Mouse (Mus musculus) neural tube, embryonic 11.5 days (tissue): ENCODE measurements around the gene Mcpt9. TPM values are rescaled to one million over a fixed set of nuclear protein-coding genes. Genes with fewer than 3 reads are reported as not detected.
"Not testable (repeated sequence)": the region's sequence is repeated elsewhere in the genome, so short reads cannot be mapped to it uniquely, and the experiment has no call there.

Source experiments
- ATAC-seq: fragments of 200-750 bp; cut with Nextera tagmentation; 2 replicates; pipeline ENCODE4 v1.8.0; 2017; ENCODE audit warnings: moderate number of reproducible peaks, mild to moderate bottlenecking, moderate TSS enrichment, moderate library complexity; ENCODE audit not compliant: insufficient read depth, low FRiP score, low TSS enrichment
- DNase-seq: peaks from one replicate; pipeline ENCODE4 v3.0.0-alpha.2; 2015; ENCODE audit warnings: low spot score
- H3K27ac ChIP-seq: fragments of 300-500 bp; sonication (generic); 2 replicates; pipeline ENCODE4 v1.5.1; 2014; ENCODE audit warnings: low read depth, mild to moderate bottlenecking, low read length
- H3K27me3 ChIP-seq: fragments of 300-500 bp; sonication (generic); 2 replicates; pipeline ENCODE4 v1.6.1; 2014; ENCODE audit warnings: mild to moderate bottlenecking, low read length, mixed read lengths; ENCODE audit not compliant: control insufficient read depth, insufficient read depth
- H3K36me3 ChIP-seq: fragments of 300-500 bp; sonication (generic); 2 replicates; pipeline ENCODE4 v1.6.1; 2014; ENCODE audit warnings: mild to moderate bottlenecking, low read length, moderate library complexity, mixed read lengths; ENCODE audit not compliant: control insufficient read depth, insufficient read depth
- H3K4me1 ChIP-seq: fragments of 300-500 bp; sonication (generic); 2 replicates; pipeline ENCODE4 v1.6.1; 2014; ENCODE audit warnings: low read length, mixed read lengths; ENCODE audit not compliant: control insufficient read depth, insufficient read depth
- H3K4me2 ChIP-seq: fragments of 300-500 bp; sonication (generic); 2 replicates; pipeline ENCODE4 v1.6.1; 2014; ENCODE audit warnings: low read depth, mild to moderate bottlenecking, moderate library complexity
- H3K4me3 ChIP-seq: fragments of 300-500 bp; sonication (generic); 2 replicates; pipeline ENCODE4 v1.5.1; 2014; ENCODE audit warnings: low read depth, low read length
- H3K9ac ChIP-seq: fragments of 300-500 bp; sonication (generic); 2 replicates; pipeline ENCODE4 v1.6.1; 2014; ENCODE audit warnings: mild to moderate bottlenecking, low read length
- H3K9me3 ChIP-seq: fragments of 300-500 bp; sonication (generic); 2 replicates; pipeline ENCODE4 v1.6.1; 2016; ENCODE audit warnings: low read length; ENCODE audit not compliant: control insufficient read depth
- WGBS: fragments of 180-500 bp; shearing (Covaris S2); extraction: QIAGEN DNeasy Blood & Tissue Kit; methylation state at CpG from one replicate; pipeline ENCODE4 v1.1.7; 2014; 5-methylcytosine and 5-hydroxymethylcytosine counted together
- polyA plus RNA-seq: library from polyadenylated mRNA; unstranded; fragments of >200 nt; fragmentation: Nextera tagmentation; extraction: Ambion mirVana; gene quantifications from 2 replicates; pipeline ENCODE4 v1.2.1, GENCODE M21; 2014

Mcpt9 gene
- polyA plus RNA-seq: not detected in 2 replicates

DNA sequence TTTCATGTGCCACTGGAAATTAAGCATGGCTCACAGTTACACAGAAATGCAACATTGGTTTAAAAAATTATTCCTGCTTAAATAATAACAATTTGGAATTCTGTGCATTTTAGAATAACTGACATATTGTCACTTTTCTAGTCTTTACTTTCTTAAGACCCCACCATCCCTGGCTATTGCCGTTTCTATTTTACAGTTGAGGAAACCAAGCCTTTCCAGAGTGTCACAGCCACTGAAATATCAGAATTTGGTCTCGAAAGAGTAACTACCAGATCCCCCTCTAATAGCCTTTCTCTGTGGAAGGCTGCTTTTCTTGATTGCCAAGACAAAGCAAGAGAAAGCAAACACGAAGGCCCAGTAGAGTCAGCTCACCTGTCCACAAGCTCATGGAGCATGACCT is at the start of gene Mcpt9:
Gene Mcpt9 (minus strand): TSS at position 101 of the 400 bp plus-strand sequence.
- H3K4me2 ChIP-seq, H3K9ac ChIP-seq, H3K4me3 ChIP-seq, H3K27me3 ChIP-seq, DNase-seq, H3K9me3 ChIP-seq, H3K4me1 ChIP-seq, ATAC-seq, H3K36me3 ChIP-seq, H3K27ac ChIP-seq: not testable (repeated sequence)
- WGBS: 76% methylated on average over 2 of the region's 3 CpGs

DNA sequence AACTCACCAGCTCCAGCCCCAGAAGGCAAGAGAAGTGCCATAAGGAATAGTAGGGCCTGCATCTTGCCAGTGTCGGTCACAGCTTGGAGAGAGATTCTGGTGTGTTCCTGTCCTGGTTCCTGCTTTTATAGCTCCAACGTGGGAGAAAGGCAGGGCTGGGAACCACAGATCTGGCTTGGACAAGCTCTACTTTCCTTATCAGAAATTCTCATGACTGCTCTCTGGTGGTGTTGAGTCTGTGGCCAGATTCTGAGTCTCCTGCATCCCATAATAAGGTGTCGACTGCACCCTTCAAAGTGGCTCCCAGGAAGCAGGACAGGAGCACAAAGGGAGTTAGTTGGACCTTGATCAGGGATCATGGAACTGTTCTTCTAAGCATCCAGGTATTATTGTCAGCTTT is 31.9 kb upstream of the Mcpt9 start, which contains the start of gene Mcpt4:
Gene Mcpt4 (minus strand): TSS at position 101 of the 400 bp plus-strand sequence.
- not testable (repeated sequence) for ATAC-seq, H3K4me3 ChIP-seq, H3K27ac ChIP-seq, H3K9me3 ChIP-seq, DNase-seq, H3K36me3 ChIP-seq, H3K9ac ChIP-seq, H3K4me2 ChIP-seq, H3K4me1 ChIP-seq, H3K27me3 ChIP-seq
- WGBS: 81% methylated on average over 3 of the region's 3 CpGs

GRCm38 (mm10) chr14:56057722-56058121 is 27.4 kb upstream of the Mcpt9 start:
- DNase-seq: no peak
- H3K36me3 ChIP-seq: no peaks in the 10 kb centered on the region
- no peak for ATAC-seq
- no peak overlapping the region for H3K27ac ChIP-seq
- H3K4me3 ChIP-seq: no peak overlapping the region
- 86% methylated on average over 4 of the region's 4 CpGs for WGBS
- no peaks in the 10 kb centered on the region for H3K9me3 ChIP-seq
- no peak overlapping the region for H3K4me2 ChIP-seq
- H3K27me3 ChIP-seq: no peaks in the 10 kb centered on the region
- no peaks in the 10 kb centered on the region for H3K4me1 ChIP-seq
- H3K9ac ChIP-seq: no peak overlapping the region

GRCm38 (mm10) chr14:56055408-56055807 is 25.1 kb upstream of the Mcpt9 start:
- no peaks in the 10 kb centered on the region for H3K36me3 ChIP-seq
- DNase-seq: no peak
- 82% methylated on average over 3 of the region's 3 CpGs for WGBS
- H3K9me3 ChIP-seq: no peaks in the 10 kb centered on the region
- no peak overlapping the region for H3K4me3 ChIP-seq
- no peak overlapping the region for H3K27ac ChIP-seq
- no peaks in the 10 kb centered on the region for H3K4me1 ChIP-seq
- ATAC-seq: no peak
- H3K4me2 ChIP-seq: no peak overlapping the region
- no peaks in the 10 kb centered on the region for H3K27me3 ChIP-seq
- H3K9ac ChIP-seq: no peak overlapping the region

GRCm38 (mm10) chr14:56041792-56042191 is 11.5 kb upstream of the Mcpt9 start, which contains the start of gene Mcpt2:
Gene Mcpt2, plus strand, starts transcription at chr14:56042041.
- not testable (repeated sequence) for H3K4me3 ChIP-seq, DNase-seq, H3K36me3 ChIP-seq, H3K9me3 ChIP-seq, H3K4me2 ChIP-seq, H3K27ac ChIP-seq, H3K9ac ChIP-seq, H3K4me1 ChIP-seq, ATAC-seq, H3K27me3 ChIP-seq
- 84% methylated on average over 1 of the region's 1 CpGs for WGBS

GRCm38 (mm10) chr14:56034433-56034832 is 4.1 kb upstream of the Mcpt9 start:
- no peaks in the 10 kb centered on the region for H3K9me3 ChIP-seq
- H3K9ac ChIP-seq: no peak overlapping the region
- ATAC-seq (no peak), DNase-seq (no peak)
- no peak overlapping the region for H3K4me3 ChIP-seq
- H3K27me3 ChIP-seq: no peaks in the 10 kb centered on the region
- H3K4me2 ChIP-seq: no peak overlapping the region
- H3K4me1 ChIP-seq: no peaks in the 10 kb centered on the region
- H3K36me3 ChIP-seq: no peaks in the 10 kb centered on the region
- WGBS: 91% methylated on average over 2 of the region's 2 CpGs
- no peak overlapping the region for H3K27ac ChIP-seq

- H3K36me3 ChIP-seq, H3K9me3 ChIP-seq, H3K4me1 ChIP-seq, ATAC-seq, H3K4me2 ChIP-seq, H3K27ac ChIP-seq, H3K4me3 ChIP-seq, DNase-seq, H3K27me3 ChIP-seq, H3K9ac ChIP-seq: not testable (repeated sequence)
- 82% methylated on average over 3 of the region's 4 CpGs for WGBS
Measured at GRCm38 (mm10) chr14:56021305-56021704, 9.0 kb downstream of the Mcpt9 start.

- H3K27me3 ChIP-seq: no peaks in the 10 kb centered on the region
- H3K36me3 ChIP-seq: no peaks in the 10 kb centered on the region
- H3K9ac ChIP-seq: no peak overlapping the region
- 81% methylated on average over 1 of the region's 1 CpGs for WGBS
- ATAC-seq (no peak), DNase-seq (no peak)
- H3K9me3 ChIP-seq: no peaks in the 10 kb centered on the region
- H3K4me3 ChIP-seq: no peak overlapping the region
- no peaks in the 10 kb centered on the region for H3K4me1 ChIP-seq
- H3K27ac ChIP-seq: no peak overlapping the region
- no peak overlapping the region for H3K4me2 ChIP-seq
Measured at GRCm38 (mm10) chr14:56019446-56019845, 10.8 kb downstream of the Mcpt9 start.

DNA sequence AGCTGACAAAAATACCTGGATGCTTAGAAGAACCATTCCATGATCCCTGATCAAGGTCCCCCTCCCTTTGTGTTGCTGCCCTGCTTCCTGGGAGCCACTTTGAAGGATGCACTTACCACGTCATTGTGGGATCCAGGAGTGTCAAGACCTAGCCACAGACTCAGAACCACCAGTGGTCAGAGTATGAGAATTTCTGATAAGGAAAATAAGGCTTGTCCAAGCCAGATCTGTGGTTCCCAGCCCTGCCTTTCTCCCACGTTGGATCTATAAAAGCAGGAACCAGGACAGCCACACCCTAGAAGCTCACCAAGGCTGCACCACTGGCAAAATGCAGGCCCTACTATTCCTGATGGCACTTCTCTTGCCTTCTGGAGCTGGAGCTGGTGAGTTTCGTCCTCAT is 12.6 kb downstream of the Mcpt9 start, which contains the start of gene Mcpt1:
Gene Mcpt1 (plus strand): TSS at position 301 of the 400 bp plus-strand sequence.
- not testable (repeated sequence) for H3K27ac ChIP-seq, DNase-seq, H3K9me3 ChIP-seq, ATAC-seq, H3K4me2 ChIP-seq, H3K27me3 ChIP-seq, H3K4me1 ChIP-seq, H3K9ac ChIP-seq, H3K36me3 ChIP-seq, H3K4me3 ChIP-seq
- 79% methylated on average over 3 of the region's 3 CpGs for WGBS
